Mouse (Mus musculus): Measurements from ENCODE around the gene Tmem204. TPM values are rescaled to one million over a fixed set of nuclear protein-coding genes. Genes with fewer than 3 reads are reported as not detected.

The Tmem204 gene
- total and polyA plus RNA-seq, 3 experiments = 0.10 TPM; not detected in 2

- peaks cover 28% of the 10 kb centered on the region for H3K79me2 ChIP-seq (ENCODE audit: control insufficient read depth, insufficient read depth, low read length, poor library complexity)
Observed at GRCm38 (mm10) chr17:25014841-25015570, 68.4 kb downstream of the Tmem204 start.

DNA sequence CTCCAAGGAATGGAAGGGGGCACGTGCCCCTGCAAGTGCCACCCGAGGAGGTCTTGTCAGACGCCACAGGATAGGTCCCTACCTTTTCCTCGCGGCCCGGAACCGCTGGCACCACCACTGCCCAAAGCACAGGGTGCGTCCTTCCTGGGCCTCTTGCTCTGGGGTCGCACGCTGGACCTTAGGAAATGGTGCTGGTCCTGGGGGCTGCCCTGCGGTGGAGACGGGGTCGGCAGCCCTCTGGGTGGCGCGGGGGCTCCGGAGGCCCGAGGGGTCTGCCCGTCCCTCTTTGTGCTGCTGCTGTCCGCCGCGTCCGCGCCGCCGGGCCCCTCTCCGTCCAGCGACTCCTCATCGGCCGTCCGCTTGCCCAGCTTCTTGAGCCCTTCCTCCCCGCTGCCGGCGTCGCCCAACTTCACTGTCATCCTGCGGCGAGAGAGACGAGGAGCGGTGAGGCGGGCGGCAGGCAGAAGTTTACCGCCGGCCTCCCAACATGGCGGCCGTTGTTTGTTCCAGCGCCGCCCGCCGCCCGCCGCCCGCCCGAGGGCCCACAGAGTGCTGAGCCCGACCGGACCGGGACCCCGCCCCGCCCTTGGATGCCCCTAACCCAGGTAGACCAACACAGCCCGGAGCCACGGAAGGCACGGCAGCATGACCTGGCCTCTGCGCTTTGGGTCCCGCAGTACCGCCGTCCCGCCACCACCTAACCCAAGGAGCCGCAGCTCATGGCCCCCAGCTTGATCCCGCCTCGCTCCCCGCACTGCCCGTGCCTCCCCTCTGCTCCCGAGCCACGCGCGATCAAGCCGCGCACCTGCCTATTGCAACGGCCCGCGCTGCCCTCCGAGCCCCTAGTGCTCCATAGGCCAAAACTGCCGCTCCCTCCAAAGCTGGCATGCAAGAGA is 69.5 kb downstream of the Tmem204 start:
- peak; percentile 25 for DNase-seq (ENCODE audit: low read depth, low spot score)
- Histone ChIP-seq H3K36me3 (ENCODE audit: control insufficient read depth in 1 of 2, insufficient read depth in 2 of 2, low read length in 2 of 2) (peaks cover 0 to 2% of the 10 kb centered on the region in 2 experiments; a peak in 3 of 4 replicates), H3K9ac (ENCODE audit: control insufficient read depth, low read depth, low read length, poor library complexity, severe bottlenecking) (peak overlapping the region; percentile 91), H3K4me1 (ENCODE audit: control insufficient read depth in 1 of 2, insufficient read depth in 2 of 2, low read length in 2 of 2) (0 out of 4 replicates have a peak, but pooled peaks cover 0 to 2% of the 10 kb centered on the region in 2 experiments), H3K4me3 (ENCODE audit: control insufficient read depth in 1 of 2, insufficient read depth in 1 of 2, low read depth in 2 of 2, low read length in 2 of 2) (peak overlapping the region; percentile 93 to 95), H3K9me3 (replicated peaks; ENCODE audit: insufficient read depth, low read length) (no peaks in the 10 kb centered on the region), H3K79me2 (ENCODE audit: control insufficient read depth, insufficient read depth, low read length, poor library complexity) (peaks cover 28% of the 10 kb centered on the region), H3K27ac (ENCODE audit: control insufficient read depth, low read depth, low read length) (peak overlapping the region; percentile 59), H3K27me3 (ENCODE audit: control insufficient read depth in 1 of 2, insufficient read depth in 2 of 2, low read length in 2 of 2) (no peaks in the 10 kb centered on the region)
- TF ChIP-seq POLR2A (IDR thresholded peaks at IDR 0.05; ENCODE audit: control insufficient read depth in 1 of 2, insufficient read depth in 1 of 2, low read depth in 1 of 2, low read length in 2 of 2, poor library complexity in 1 of 2) = no peak
- no peak for TF ChIP-seq ZNF384 (IDR thresholded peaks at IDR 0.05; ENCODE audit: low read depth, low read length)
- no peak for TF ChIP-seq MYB (IDR thresholded peaks at IDR 0.05; ENCODE audit: low read depth, low read length)
- no peak for TF ChIP-seq POLR2AphosphoS2 (IDR thresholded peaks at IDR 0.05; ENCODE audit: low read length)
- no peak for TF ChIP-seq POLR2AphosphoS5 (IDR thresholded peaks at IDR 0.05; ENCODE audit: borderline replicate concordance, low read depth, low read length)
- no peak for TF ChIP-seq MXI1 (IDR thresholded peaks at IDR 0.05; ENCODE audit: low read depth, low read length)
- no peak for TF ChIP-seq TCF12 (IDR thresholded peaks at IDR 0.05; ENCODE audit: low read depth, low read length)
- TF ChIP-seq BHLHE40 (IDR thresholded peaks at IDR 0.05; ENCODE audit: borderline replicate concordance, low read depth, low read length) = no peak
- TF ChIP-seq E2F4 (IDR thresholded peaks at IDR 0.05; ENCODE audit: borderline replicate concordance, low read depth, low read length) = no peak
- no peak for TF ChIP-seq CTCF (IDR thresholded peaks at IDR 0.05 in 2 of 3, conservative IDR thresholded peaks at IDR 0.05 in 1 of 3; ENCODE audit: control insufficient read depth in 1 of 3, insufficient read depth in 1 of 3, low read depth in 2 of 3, low read length in 3 of 3, poor library complexity in 1 of 3, severe bottlenecking in 1 of 3)

More at GRCm38 (mm10) chr17:25014841-25015570, 68.4 kb downstream of the Tmem204 start:
- TF ChIP-seq MAZ (IDR thresholded peaks at IDR 0.05; ENCODE audit: low read depth, low read length) (0 out of 2 replicates have a peak, but pooled peaks have one; percentile 2), JUND (IDR thresholded peaks at IDR 0.05; ENCODE audit: low read depth, low read length) (no peak), CHD1 (IDR thresholded peaks at IDR 0.05; ENCODE audit: low read depth, low read length) (no peak), HCFC1 (IDR thresholded peaks at IDR 0.05; ENCODE audit: low read depth, low read length) (no peak), UBTF (IDR thresholded peaks at IDR 0.05; ENCODE audit: borderline replicate concordance, insufficient read depth, low read depth, low read length) (no peak), MYB (IDR thresholded peaks at IDR 0.05; ENCODE audit: low read depth, low read length) (no peak)
- H3K9me3 ChIP-seq (replicated peaks; ENCODE audit: insufficient read depth, low read length) = no peaks in the 10 kb centered on the region
- peaks cover 0 to 2% of the 10 kb centered on the region in 2 experiments; a peak in 3 of 4 replicates for H3K36me3 ChIP-seq (ENCODE audit: control insufficient read depth in 1 of 2, insufficient read depth in 2 of 2, low read length in 2 of 2)
- H3K4me3 ChIP-seq (ENCODE audit: control insufficient read depth in 1 of 2, insufficient read depth in 1 of 2, low read depth in 2 of 2, low read length in 2 of 2) = peak overlapping the region; percentile 93 to 95
- peak; percentile 40 for DNase-seq (ENCODE audit: low read depth, low spot score)
- H3K9ac ChIP-seq (ENCODE audit: control insufficient read depth, low read depth, low read length, poor library complexity, severe bottlenecking) = peak overlapping the region; percentile 91
- H3K27ac ChIP-seq (ENCODE audit: control insufficient read depth, low read depth, low read length) = peak overlapping the region; percentile 52
- H3K4me1 ChIP-seq (ENCODE audit: control insufficient read depth in 1 of 2, insufficient read depth in 2 of 2, low read length in 2 of 2) = 0 out of 4 replicates have a peak, but pooled peaks cover 0 to 2% of the 10 kb centered on the region in 2 experiments
- H3K27me3 ChIP-seq (ENCODE audit: control insufficient read depth in 1 of 2, insufficient read depth in 2 of 2, low read length in 2 of 2) = no peaks in the 10 kb centered on the region

Other genes starting within 250 kb of the Tmem204 start
- gene Hagh, start 243.4 kb downstream of the Tmem204 start, total RNA-seq (2012; rRNA removed) = 32.3 and 49.6 TPM in 2 replicates
- gene Hagh, start 243.4 kb downstream of the Tmem204 start, polyA plus RNA-seq (2012; ENCODE audit: insufficient read depth in 1 of 2, insufficient read length in 2 of 2, low read depth in 1 of 2, low replicate concordance in 2 of 2, missing spikeins in 1 of 2) = 10 to 100 TPM in 1 of 2 experiments, not detected in 1; 37.5 TPM
- 2.0 and 2.7 TPM in 2 replicates for gene Fahd1, start 233.2 kb downstream of the Tmem204 start, total RNA-seq (2012; rRNA removed)
- gene Fahd1, start 233.2 kb downstream of the Tmem204 start, polyA plus RNA-seq (2012; ENCODE audit: insufficient read depth in 1 of 2, insufficient read length in 2 of 2, low read depth in 1 of 2, low replicate concordance in 2 of 2, missing spikeins in 1 of 2) = 1 to 10 TPM in 1 of 2 experiments, not detected in 1; 4.7 TPM
- not detected in 2 replicates for gene Igfals, start 217.6 kb downstream of the Tmem204 start, total RNA-seq (2012; rRNA removed)
- gene Igfals, start 217.6 kb downstream of the Tmem204 start, polyA plus RNA-seq (2012; ENCODE audit: insufficient read depth in 1 of 2, insufficient read length in 2 of 2, low read depth in 1 of 2, low replicate concordance in 2 of 2, missing spikeins in 1 of 2) = under 1 TPM in 1 of 2 experiments, not detected in 1; 0.04 TPM
- 109 and 141 TPM in 2 replicates for gene Nubp2, start 197.2 kb downstream of the Tmem204 start, total RNA-seq (2012; rRNA removed)
- gene Nubp2, start 197.2 kb downstream of the Tmem204 start, polyA plus RNA-seq (2012; ENCODE audit: insufficient read depth in 1 of 2, insufficient read length in 2 of 2, low read depth in 1 of 2, low replicate concordance in 2 of 2, missing spikeins in 1 of 2) = 100 to 1,000 TPM in 1 of 2 experiments, not detected in 1; 191 TPM
- 27.2 and 34.5 TPM in 2 replicates for gene Spsb3, start 196.9 kb downstream of the Tmem204 start, total RNA-seq (2012; rRNA removed)
- 10 to 100 TPM in 1 of 2 experiments, not detected in 1; 30.2 TPM for gene Spsb3, start 196.9 kb downstream of the Tmem204 start, polyA plus RNA-seq (2012; ENCODE audit: insufficient read depth in 1 of 2, insufficient read length in 2 of 2, low read depth in 1 of 2, low replicate concordance in 2 of 2, missing spikeins in 1 of 2)
- gene Eme2, start 188.5 kb downstream of the Tmem204 start, total RNA-seq (2012; rRNA removed) = 19.5 and 26.8 TPM in 2 replicates
- gene Eme2, start 188.5 kb downstream of the Tmem204 start, polyA plus RNA-seq (2012; ENCODE audit: insufficient read depth in 1 of 2, insufficient read length in 2 of 2, low read depth in 1 of 2, low replicate concordance in 2 of 2, missing spikeins in 1 of 2) = 10 to 100 TPM in 1 of 2 experiments, not detected in 1; 15.1 TPM
- 60.1 and 74.8 TPM in 2 replicates for gene Mrps34, start 188.5 kb downstream of the Tmem204 start, total RNA-seq (2012; rRNA removed)
- gene Mrps34, start 188.5 kb downstream of the Tmem204 start, polyA plus RNA-seq (2012; ENCODE audit: insufficient read depth in 1 of 2, insufficient read length in 2 of 2, low read depth in 1 of 2, low replicate concordance in 2 of 2, missing spikeins in 1 of 2) = 10 to 100 TPM in 1 of 2 experiments, not detected in 1; 82.0 TPM
- gene Nme3, start 187.1 kb downstream of the Tmem204 start, total RNA-seq (2012; rRNA removed) = 24.4 and 29.1 TPM in 2 replicates
- gene Nme3, start 187.1 kb downstream of the Tmem204 start, polyA plus RNA-seq (2012; ENCODE audit: insufficient read depth in 1 of 2, insufficient read length in 2 of 2, low read depth in 1 of 2, low replicate concordance in 2 of 2, missing spikeins in 1 of 2) = 10 to 100 TPM in 1 of 2 experiments, not detected in 1; 22.1 TPM
- 16.9 and 22.8 TPM in 2 replicates for gene Mapk8ip3, start 146.6 kb downstream of the Tmem204 start, total RNA-seq (2012; rRNA removed)
- gene Mapk8ip3, start 146.6 kb downstream of the Tmem204 start, polyA plus RNA-seq (2012; ENCODE audit: insufficient read depth in 1 of 2, insufficient read length in 2 of 2, low read depth in 1 of 2, low replicate concordance in 2 of 2, missing spikeins in 1 of 2) = 10 to 100 TPM in 1 of 2 experiments, not detected in 1; 44.5 TPM
- 31.7 and 35.5 TPM in 2 replicates for gene Jpt2, start 122.9 kb downstream of the Tmem204 start, total RNA-seq (2012; rRNA removed)
- 10 to 100 TPM in 1 of 2 experiments, not detected in 1; 40.9 TPM for gene Jpt2, start 122.9 kb downstream of the Tmem204 start, polyA plus RNA-seq (2012; ENCODE audit: insufficient read depth in 1 of 2, insufficient read length in 2 of 2, low read depth in 1 of 2, low replicate concordance in 2 of 2, missing spikeins in 1 of 2)
- 2.4 TPM in 2 replicates for gene Cramp1l, start 67.8 kb downstream of the Tmem204 start, total RNA-seq (2012; rRNA removed)
- 1 to 10 TPM in 1 of 2 experiments, not detected in 1; 5.1 TPM for gene Cramp1l, start 67.8 kb downstream of the Tmem204 start, polyA plus RNA-seq (2012; ENCODE audit: insufficient read depth in 1 of 2, insufficient read length in 2 of 2, low read depth in 1 of 2, low replicate concordance in 2 of 2, missing spikeins in 1 of 2)
- gene Ift140, start 67.5 kb downstream of the Tmem204 start, total RNA-seq (2012; rRNA removed) = 3.4 and 4.3 TPM in 2 replicates
- 1 to 10 TPM in 1 of 2 experiments, not detected in 1; 9.0 TPM for gene Ift140, start 67.5 kb downstream of the Tmem204 start, polyA plus RNA-seq (2012; ENCODE audit: insufficient read depth in 1 of 2, insufficient read length in 2 of 2, low read depth in 1 of 2, low replicate concordance in 2 of 2, missing spikeins in 1 of 2)
- gene Telo2, start 32.4 kb upstream of the Tmem204 start, total RNA-seq (2012; rRNA removed) = 15.3 and 20.0 TPM in 2 replicates
- gene Telo2, start 32.4 kb upstream of the Tmem204 start, polyA plus RNA-seq (2012; ENCODE audit: insufficient read depth in 1 of 2, insufficient read length in 2 of 2, low read depth in 1 of 2, low replicate concordance in 2 of 2, missing spikeins in 1 of 2) = 10 to 100 TPM in 1 of 2 experiments, not detected in 1; 20.9 TPM
- not detected in 2 replicates for gene Ptx4, start 37.2 kb upstream of the Tmem204 start, total RNA-seq (2012; rRNA removed)
- gene Ptx4, start 37.2 kb upstream of the Tmem204 start, polyA plus RNA-seq (2012; ENCODE audit: insufficient read depth in 1 of 2, insufficient read length in 2 of 2, low read depth in 1 of 2, low replicate concordance in 2 of 2, missing spikeins in 1 of 2) = not detected
- gene Clcn7, start 49.8 kb upstream of the Tmem204 start, total RNA-seq (2012; rRNA removed) = 9.8 and 10.9 TPM in 2 replicates
- 10 to 100 TPM in 1 of 2 experiments, not detected in 1; 16.4 TPM for gene Clcn7, start 49.8 kb upstream of the Tmem204 start, polyA plus RNA-seq (2012; ENCODE audit: insufficient read depth in 1 of 2, insufficient read length in 2 of 2, low read depth in 1 of 2, low replicate concordance in 2 of 2, missing spikeins in 1 of 2)
- gene Ccdc154, start 78.9 kb upstream of the Tmem204 start, total RNA-seq (2012; rRNA removed) = 0.10 and 0.12 TPM in 2 replicates
- under 1 TPM in 1 of 2 experiments, not detected in 1; 0.19 TPM for gene Ccdc154, start 78.9 kb upstream of the Tmem204 start, polyA plus RNA-seq (2012; ENCODE audit: insufficient read depth in 1 of 2, insufficient read length in 2 of 2, low read depth in 1 of 2, low replicate concordance in 2 of 2, missing spikeins in 1 of 2)
- gene Gm38655, start 91.9 kb upstream of the Tmem204 start, total RNA-seq (2012; rRNA removed) = not detected in 2 replicates
- gene Gm38655, start 91.9 kb upstream of the Tmem204 start, polyA plus RNA-seq (2012; ENCODE audit: insufficient read depth in 1 of 2, insufficient read length in 2 of 2, low read depth in 1 of 2, low replicate concordance in 2 of 2, missing spikeins in 1 of 2) = not detected
- 19.8 and 22.0 TPM in 2 replicates for gene BC003965, start 101.0 kb upstream of the Tmem204 start, total RNA-seq (2012; rRNA removed)
- 10 to 100 TPM in 1 of 2 experiments, not detected in 1; 29.2 TPM for gene BC003965, start 101.0 kb upstream of the Tmem204 start, polyA plus RNA-seq (2012; ENCODE audit: insufficient read depth in 1 of 2, insufficient read length in 2 of 2, low read depth in 1 of 2, low replicate concordance in 2 of 2, missing spikeins in 1 of 2)
- 16.6 and 18.0 TPM in 2 replicates for gene Unkl, start 104.8 kb upstream of the Tmem204 start, total RNA-seq (2012; rRNA removed)
- 10 to 100 TPM in 1 of 2 experiments, not detected in 1; 42.4 TPM for gene Unkl, start 104.8 kb upstream of the Tmem204 start, polyA plus RNA-seq (2012; ENCODE audit: insufficient read depth in 1 of 2, insufficient read length in 2 of 2, low read depth in 1 of 2, low replicate concordance in 2 of 2, missing spikeins in 1 of 2)
- gene Gnptg, start 156.5 kb upstream of the Tmem204 start, total RNA-seq (2012; rRNA removed) = 7.7 and 8.7 TPM in 2 replicates
- gene Gnptg, start 156.5 kb upstream of the Tmem204 start, polyA plus RNA-seq (2012; ENCODE audit: insufficient read depth in 1 of 2, insufficient read length in 2 of 2, low read depth in 1 of 2, low replicate concordance in 2 of 2, missing spikeins in 1 of 2) = 10 to 100 TPM in 1 of 2 experiments, not detected in 1; 10.8 TPM
- 35.2 and 37.4 TPM in 2 replicates for gene Tsr3, start 156.6 kb upstream of the Tmem204 start, total RNA-seq (2012; rRNA removed)
- 10 to 100 TPM in 1 of 2 experiments, not detected in 1; 50.5 TPM for gene Tsr3, start 156.6 kb upstream of the Tmem204 start, polyA plus RNA-seq (2012; ENCODE audit: insufficient read depth in 1 of 2, insufficient read length in 2 of 2, low read depth in 1 of 2, low replicate concordance in 2 of 2, missing spikeins in 1 of 2)
- 0.08 and 0.13 TPM in 2 replicates for gene Baiap3, start 172.8 kb upstream of the Tmem204 start, total RNA-seq (2012; rRNA removed)
- under 1 TPM in 1 of 2 experiments, not detected in 1; 0.14 TPM for gene Baiap3, start 172.8 kb upstream of the Tmem204 start, polyA plus RNA-seq (2012; ENCODE audit: insufficient read depth in 1 of 2, insufficient read length in 2 of 2, low read depth in 1 of 2, low replicate concordance in 2 of 2, missing spikeins in 1 of 2)
- 457 and 464 TPM in 2 replicates for gene Ube2i, start 191.0 kb upstream of the Tmem204 start, total RNA-seq (2012; rRNA removed)
- gene Ube2i, start 191.0 kb upstream of the Tmem204 start, polyA plus RNA-seq (2012; ENCODE audit: insufficient read depth in 1 of 2, insufficient read length in 2 of 2, low read depth in 1 of 2, low replicate concordance in 2 of 2, missing spikeins in 1 of 2) = 100 to 1,000 TPM in 1 of 2 experiments, not detected in 1; 564 TPM
- gene Prss34, start 214.8 kb upstream of the Tmem204 start, total RNA-seq (2012; rRNA removed) = not detected in 2 replicates
- not detected for gene Prss34, start 214.8 kb upstream of the Tmem204 start, polyA plus RNA-seq (2012; ENCODE audit: insufficient read depth in 1 of 2, insufficient read length in 2 of 2, low read depth in 1 of 2, low replicate concordance in 2 of 2, missing spikeins in 1 of 2)
- not detected in 2 replicates for gene Prss28, start 225.1 kb upstream of the Tmem204 start, total RNA-seq (2012; rRNA removed)
- not detected for gene Prss28, start 225.1 kb upstream of the Tmem204 start, polyA plus RNA-seq (2012; ENCODE audit: insufficient read depth in 1 of 2, insufficient read length in 2 of 2, low read depth in 1 of 2, low replicate concordance in 2 of 2, missing spikeins in 1 of 2)
- gene Prss29, start 235.1 kb upstream of the Tmem204 start, total RNA-seq (2012; rRNA removed) = not detected in 2 replicates
- not detected for gene Prss29, start 235.1 kb upstream of the Tmem204 start, polyA plus RNA-seq (2012; ENCODE audit: insufficient read depth in 1 of 2, insufficient read length in 2 of 2, low read depth in 1 of 2, low replicate concordance in 2 of 2, missing spikeins in 1 of 2)